ENCODE assay signal across 25 mouse cellular contexts in genomic region chr7:105418106-105418505, GRCm38 (mm10). TPM values are rescaled to one million over a fixed set of nuclear protein-coding genes. Genes with fewer than 3 reads are reported as not detected.
DNase-seq lines count a peak whose midpoint lies in the region; ATAC-seq and TF ChIP-seq lines count a peak whose summit lies in the region.
"Had no signal": no experiment of that assay in that cellular context is flagged by ENCODE, and none has a peak within 500 bp of the region (broad histone marks: within the 10 kb centered on the region; RNA-seq: fewer than 3 reads in every experiment).

No protein-coding gene starts in this region.

- DNase-seq in forebrain, postnatal 0 days = peak; percentile 27
- DNase-seq in forebrain, embryonic 11.5 days (ENCODE audit: low spot score) = no peak
- DNase-seq in hindbrain, postnatal 0 days (ENCODE audit: low spot score) = no peak
- DNase-seq in hindbrain, embryonic 10.5 days (ENCODE audit: low spot score) = no peak
- DNase-seq in midbrain, postnatal 0 days (ENCODE audit: low spot score) = peak; percentile 28
- no peak for DNase-seq in midbrain, embryonic 10.5 days (ENCODE audit: low spot score)
- no peak for DNase-seq in adipocyte (ENCODE audit: low spot score)
- DNase-seq: adrenal gland, postnatal 14 days; cerebellum, adult 2 months; cerebellum, postnatal 10 days; embryo, embryonic 11 days; gastrocnemius, postnatal 14 days; heart, postnatal 36 days had no signal

- H3K9ac ChIP-seq in forebrain, postnatal 0 days = no peak overlapping the region
- no peak overlapping the region for H3K9ac ChIP-seq in forebrain, embryonic 11.5 days (ENCODE audit: low read length)
- H3K9ac ChIP-seq in hindbrain, postnatal 0 days (replicated peaks; ENCODE audit: low read length) = no peak overlapping the region
- no peak overlapping the region for H3K9ac ChIP-seq in midbrain, postnatal 0 days (replicated peaks; ENCODE audit: low read length, poor library complexity, severe bottlenecking)
- H3K9ac ChIP-seq: embryonic facial prominence, embryonic 15.5 days; heart, embryonic 13.5 days; hindbrain, embryonic 13.5 days had no signal

- ATAC-seq in forebrain, postnatal 0 days = peak; percentile 89
- no peak for ATAC-seq in forebrain, embryonic 11.5 days (replicated peaks; ENCODE audit: low FRiP score)
- ATAC-seq in hindbrain, postnatal 0 days = peak; percentile 27; the same call in 1 of the 2 replicates
- ATAC-seq in midbrain, postnatal 0 days (ENCODE audit: low FRiP score) = peak; percentile 68
- ATAC-seq: intestine, embryonic 16.5 days had no signal

- H3K4me1 ChIP-seq in forebrain, postnatal 0 days (ENCODE audit: insufficient read depth) = no peaks in the 10 kb centered on the region
- no peaks in the 10 kb centered on the region for H3K4me1 ChIP-seq in forebrain, embryonic 11.5 days (replicated peaks; ENCODE audit: control insufficient read depth, insufficient read depth, low read length)
- H3K4me1 ChIP-seq in hindbrain, postnatal 0 days (ENCODE audit: insufficient read depth, low read length) = no peaks in the 10 kb centered on the region
- H3K4me1 ChIP-seq in hindbrain, embryonic 10.5 days (replicated peaks) = no peaks in the 10 kb centered on the region
- H3K4me1 ChIP-seq in midbrain, postnatal 0 days (ENCODE audit: insufficient read depth, low read length) = no peaks in the 10 kb centered on the region
- H3K4me1 ChIP-seq in midbrain, embryonic 10.5 days = 0 out of 2 replicates have a peak, but pooled peaks cover 2% of the 10 kb centered on the region
- H3K4me1 ChIP-seq: embryonic facial prominence, embryonic 15.5 days; forebrain, embryonic 10.5 days; hindbrain, embryonic 13.5 days had no signal

- WGBS in forebrain, postnatal 0 days = 69% methylated on average over 5 of the region's 5 CpGs
- 88% methylated on average over 5 of the region's 5 CpGs for WGBS in forebrain, embryonic 11.5 days
- 65% methylated on average over 5 of the region's 5 CpGs for WGBS in hindbrain, postnatal 0 days
- 84% methylated on average over 5 of the region's 5 CpGs for WGBS in hindbrain, embryonic 10.5 days
- WGBS in midbrain, postnatal 0 days = 63% methylated on average over 5 of the region's 5 CpGs
- 87% methylated on average over 5 of the region's 5 CpGs for WGBS in midbrain, embryonic 10.5 days

- no peaks in the 10 kb centered on the region for H3K27me3 ChIP-seq in forebrain, postnatal 0 days (ENCODE audit: insufficient read depth, low read length)
- no peaks in the 10 kb centered on the region for H3K27me3 ChIP-seq in forebrain, embryonic 11.5 days (ENCODE audit: control insufficient read depth, insufficient read depth, low read length)
- H3K27me3 ChIP-seq in hindbrain, postnatal 0 days (ENCODE audit: insufficient read depth, low read length) = no peaks in the 10 kb centered on the region
- H3K27me3 ChIP-seq in hindbrain, embryonic 10.5 days (ENCODE audit: insufficient read depth, poor library complexity, severe bottlenecking) = no peaks in the 10 kb centered on the region
- no peaks in the 10 kb centered on the region for H3K27me3 ChIP-seq in midbrain, postnatal 0 days (ENCODE audit: insufficient read depth, low read length)
- H3K27me3 ChIP-seq in midbrain, embryonic 10.5 days (ENCODE audit: low read depth, poor library complexity, severe bottlenecking) = no peaks in the 10 kb centered on the region; the same call in 1 of the 2 replicates
- H3K27me3 ChIP-seq: embryonic facial prominence, embryonic 15.5 days; hindbrain, embryonic 13.5 days had no signal

- no peaks in the 10 kb centered on the region for H3K36me3 ChIP-seq in forebrain, postnatal 0 days (ENCODE audit: insufficient read depth)
- no peaks in the 10 kb centered on the region for H3K36me3 ChIP-seq in forebrain, embryonic 11.5 days (ENCODE audit: control insufficient read depth, insufficient read depth, low read length)
- no peaks in the 10 kb centered on the region for H3K36me3 ChIP-seq in hindbrain, postnatal 0 days (ENCODE audit: insufficient read depth, low read length)
- H3K36me3 ChIP-seq in hindbrain, embryonic 10.5 days = no peaks in the 10 kb centered on the region
- H3K36me3 ChIP-seq in midbrain, postnatal 0 days (ENCODE audit: insufficient read depth, low read length) = no peaks in the 10 kb centered on the region
- H3K36me3 ChIP-seq in midbrain, embryonic 10.5 days = no peaks in the 10 kb centered on the region
- H3K36me3 ChIP-seq: embryonic facial prominence, embryonic 15.5 days; forebrain, embryonic 10.5 days; heart, embryonic 13.5 days; hindbrain, embryonic 13.5 days had no signal

- H3K9me3 ChIP-seq in forebrain, postnatal 0 days (ENCODE audit: low read length) = no peaks in the 10 kb centered on the region
- H3K9me3 ChIP-seq in forebrain, embryonic 11.5 days (ENCODE audit: control insufficient read depth, low read length) = no peaks in the 10 kb centered on the region
- H3K9me3 ChIP-seq in hindbrain, postnatal 0 days (ENCODE audit: low read length) = no peaks in the 10 kb centered on the region
- no peaks in the 10 kb centered on the region for H3K9me3 ChIP-seq in hindbrain, embryonic 10.5 days
- H3K9me3 ChIP-seq in midbrain, postnatal 0 days (ENCODE audit: low read length) = no peaks in the 10 kb centered on the region
- no peaks in the 10 kb centered on the region for H3K9me3 ChIP-seq in midbrain, embryonic 10.5 days (replicated peaks)
- H3K9me3 ChIP-seq: embryonic facial prominence, embryonic 15.5 days; forebrain, embryonic 10.5 days; heart, embryonic 13.5 days; hindbrain, embryonic 13.5 days had no signal

- no peak overlapping the region for H3K4me3 ChIP-seq in forebrain, postnatal 0 days (ENCODE audit: low read depth, low read length)
- H3K4me3 ChIP-seq in forebrain, embryonic 11.5 days (ENCODE audit: low read depth, low read length) = no peak overlapping the region
- H3K4me3 ChIP-seq in hindbrain, postnatal 0 days (ENCODE audit: low read length) = no peak overlapping the region
- H3K4me3 ChIP-seq in hindbrain, embryonic 10.5 days = no peak overlapping the region
- no peak overlapping the region for H3K4me3 ChIP-seq in midbrain, postnatal 0 days (ENCODE audit: low read depth, low read length)
- H3K4me3 ChIP-seq in midbrain, embryonic 10.5 days = no peak overlapping the region
- H3K4me3 ChIP-seq: embryonic facial prominence, embryonic 15.5 days; erythroblast, embryonic 14.5 days; forebrain, embryonic 10.5 days; heart, embryonic 13.5 days; hindbrain, embryonic 13.5 days had no signal

- H3K4me2 ChIP-seq in forebrain, postnatal 0 days (ENCODE audit: low read depth) = no peak overlapping the region
- no peak overlapping the region for H3K4me2 ChIP-seq in forebrain, embryonic 11.5 days (ENCODE audit: low read depth, low read length, severe bottlenecking)
- no peak overlapping the region for H3K4me2 ChIP-seq in hindbrain, postnatal 0 days (ENCODE audit: low read depth, low read length)
- H3K4me2 ChIP-seq in midbrain, postnatal 0 days (ENCODE audit: low read depth, low read length, poor library complexity, severe bottlenecking) = no peak overlapping the region
- H3K4me2 ChIP-seq: embryonic facial prominence, embryonic 15.5 days; heart, embryonic 13.5 days; hindbrain, embryonic 13.5 days had no signal

- no peak for TF ChIP-seq CTCF in forebrain, postnatal 0 days (IDR thresholded peaks at IDR 0.05; ENCODE audit: low read depth)
- TF ChIP-seq CTCF in hindbrain, postnatal 0 days (IDR thresholded peaks at IDR 0.05; ENCODE audit: low read depth) = no peak
- TF ChIP-seq CTCF in midbrain, postnatal 0 days (IDR thresholded peaks at IDR 0.05) = no peak

- H3K27ac ChIP-seq in forebrain, postnatal 0 days (ENCODE audit: low read depth, low read length) = peak overlapping the region; percentile 31; the same call in 1 of the 2 replicates
- H3K27ac ChIP-seq in forebrain, embryonic 11.5 days (ENCODE audit: low read depth, low read length) = no peak overlapping the region
- no peak overlapping the region for H3K27ac ChIP-seq in hindbrain, postnatal 0 days
- no peak overlapping the region for H3K27ac ChIP-seq in hindbrain, embryonic 10.5 days
- H3K27ac ChIP-seq in midbrain, postnatal 0 days (ENCODE audit: low read depth, low read length) = peak overlapping the region; percentile 57
- H3K27ac ChIP-seq in midbrain, embryonic 10.5 days (replicated peaks) = no peak overlapping the region
- H3K27ac ChIP-seq: embryonic facial prominence, embryonic 15.5 days; forebrain, embryonic 10.5 days; heart, embryonic 13.5 days; hindbrain, embryonic 13.5 days had no signal

RNA-seq across cellular contexts. Expression of gene Cckbr, which starts 7.4 kb away (rescaled TPM):
- 3.5 and 6.2 TPM in 2 replicates for total RNA-seq in forebrain, postnatal 0 days (2014; rRNA removed)
- 3.2 and 5.1 TPM in 2 replicates for polyA plus RNA-seq in forebrain, postnatal 0 days (2015; fragmentation: Nextera tagmentation; extraction: Ambion mirVana)
- polyA plus RNA-seq in forebrain, embryonic 11.5 days (2014; fragmentation: Nextera tagmentation; extraction: Ambion mirVana) = 0.13 and 0.51 TPM in 2 replicates
- 10.7 and 14.2 TPM in 2 replicates for total RNA-seq in hindbrain, postnatal 0 days (2014; rRNA removed)
- 5.3 TPM in 2 replicates for polyA plus RNA-seq in hindbrain, postnatal 0 days (2015; fragmentation: Nextera tagmentation; extraction: Ambion mirVana)
- 0.49 and 0.60 TPM in 2 replicates for polyA plus RNA-seq in hindbrain, embryonic 10.5 days (2016; fragmentation: Nextera tagmentation; extraction: Ambion mirVana)
- total RNA-seq in midbrain, postnatal 0 days (2014; rRNA removed) = 9.9 and 12.0 TPM in 2 replicates
- 6.3 and 7.7 TPM in 2 replicates for polyA plus RNA-seq in midbrain, postnatal 0 days (2015; fragmentation: Nextera tagmentation; extraction: Ambion mirVana)
- 0.20 and 0.27 TPM in 2 replicates for polyA plus RNA-seq in midbrain, embryonic 10.5 days (2016; fragmentation: Nextera tagmentation; extraction: Ambion mirVana)
- total RNA-seq: adrenal gland, adult 18-20 months; adrenal gland, postnatal 14 days; gastrocnemius, postnatal 14 days; heart, postnatal 36 days; MEL had no signal
- polyA plus RNA-seq: C2C12; erythroblast, embryonic 14.5 days; heart, postnatal 0 days had no signal

RNA-seq across cellular contexts. Expression of gene Cnga4, which starts 13.7 kb away (rescaled TPM):
- 0.29 and 0.38 TPM in 2 replicates for total RNA-seq in forebrain, postnatal 0 days (2014; rRNA removed)
- 0.10 and 0.18 TPM in 2 replicates for polyA plus RNA-seq in forebrain, postnatal 0 days (2015; fragmentation: Nextera tagmentation; extraction: Ambion mirVana)
- 0.15 TPM in 1 of 2 replicates, not detected in the other for polyA plus RNA-seq in forebrain, embryonic 11.5 days (2014; fragmentation: Nextera tagmentation; extraction: Ambion mirVana)
- total RNA-seq in hindbrain, postnatal 0 days (2014; rRNA removed) = 0.21 TPM in 1 of 2 replicates, not detected in the other
- polyA plus RNA-seq in hindbrain, postnatal 0 days (2015; fragmentation: Nextera tagmentation; extraction: Ambion mirVana) = 0.08 and 0.14 TPM in 2 replicates
- 0.13 TPM in 1 of 2 replicates, not detected in the other for polyA plus RNA-seq in hindbrain, embryonic 10.5 days (2016; fragmentation: Nextera tagmentation; extraction: Ambion mirVana)
- total RNA-seq in midbrain, postnatal 0 days (2014; rRNA removed) = 0.49 TPM in 1 of 2 replicates, not detected in the other
- 0.21 and 0.26 TPM in 2 replicates for polyA plus RNA-seq in midbrain, postnatal 0 days (2015; fragmentation: Nextera tagmentation; extraction: Ambion mirVana)
- 0.12 TPM in 1 of 2 replicates, not detected in the other for polyA plus RNA-seq in midbrain, embryonic 10.5 days (2016; fragmentation: Nextera tagmentation; extraction: Ambion mirVana)
- total RNA-seq: adrenal gland, adult 18-20 months; adrenal gland, postnatal 14 days; gastrocnemius, postnatal 14 days; heart, postnatal 36 days; MEL had no signal
- polyA plus RNA-seq: C2C12; embryonic facial prominence, embryonic 11.5 days; erythroblast, embryonic 14.5 days; heart, embryonic 13.5 days; heart, postnatal 0 days had no signal

RNA-seq across cellular contexts. Expression of gene Fam160a2, which starts 18.3 kb away (rescaled TPM):
- 28.0 and 42.1 TPM in 2 replicates for total RNA-seq in forebrain, postnatal 0 days (2014; rRNA removed)
- 27.7 and 36.9 TPM in 2 replicates for polyA plus RNA-seq in forebrain, postnatal 0 days (2015; fragmentation: Nextera tagmentation; extraction: Ambion mirVana)
- polyA plus RNA-seq in forebrain, embryonic 11.5 days (2014; fragmentation: Nextera tagmentation; extraction: Ambion mirVana) = 45.0 and 47.4 TPM in 2 replicates
- 48.0 and 48.8 TPM in 2 replicates for total RNA-seq in hindbrain, postnatal 0 days (2014; rRNA removed)
- 30.7 and 33.4 TPM in 2 replicates for polyA plus RNA-seq in hindbrain, postnatal 0 days (2015; fragmentation: Nextera tagmentation; extraction: Ambion mirVana)
- polyA plus RNA-seq in hindbrain, embryonic 10.5 days (2016; fragmentation: Nextera tagmentation; extraction: Ambion mirVana) = 39.9 and 41.6 TPM in 2 replicates
- 33.4 and 35.8 TPM in 2 replicates for total RNA-seq in midbrain, postnatal 0 days (2014; rRNA removed)
- polyA plus RNA-seq in midbrain, postnatal 0 days (2015; fragmentation: Nextera tagmentation; extraction: Ambion mirVana) = 37.3 and 37.6 TPM in 2 replicates
- polyA plus RNA-seq in midbrain, embryonic 10.5 days (2016; fragmentation: Nextera tagmentation; extraction: Ambion mirVana) = 38.6 and 39.3 TPM in 2 replicates

RNA-seq across cellular contexts. Expression of gene Gm5901, which starts 43.3 kb away (rescaled TPM):
- total RNA-seq in forebrain, postnatal 0 days (2014; rRNA removed) = not detected in 2 replicates
- not detected in 2 replicates for polyA plus RNA-seq in forebrain, postnatal 0 days (2015; fragmentation: Nextera tagmentation; extraction: Ambion mirVana)
- polyA plus RNA-seq in forebrain, embryonic 11.5 days (2014; fragmentation: Nextera tagmentation; extraction: Ambion mirVana) = not detected in 2 replicates
- not detected in 2 replicates for total RNA-seq in hindbrain, postnatal 0 days (2014; rRNA removed)
- polyA plus RNA-seq in hindbrain, postnatal 0 days (2015; fragmentation: Nextera tagmentation; extraction: Ambion mirVana) = 0.44 TPM in 1 of 2 replicates, not detected in the other
- polyA plus RNA-seq in hindbrain, embryonic 10.5 days (2016; fragmentation: Nextera tagmentation; extraction: Ambion mirVana) = not detected in 2 replicates
- not detected in 2 replicates for total RNA-seq in midbrain, postnatal 0 days (2014; rRNA removed)
- polyA plus RNA-seq in midbrain, postnatal 0 days (2015; fragmentation: Nextera tagmentation; extraction: Ambion mirVana) = 0.48 and 0.57 TPM in 2 replicates
- polyA plus RNA-seq in midbrain, embryonic 10.5 days (2016; fragmentation: Nextera tagmentation; extraction: Ambion mirVana) = not detected in 2 replicates
- total RNA-seq: adrenal gland, adult 18-20 months; adrenal gland, postnatal 14 days; gastrocnemius, postnatal 14 days; heart, postnatal 36 days had no signal
- polyA plus RNA-seq: C2C12; cerebellum, adult 2 months; embryonic facial prominence, embryonic 11.5 days; embryonic facial prominence, embryonic 15.5 days; erythroblast, embryonic 14.5 days; forebrain, embryonic 10.5 days; heart, embryonic 13.5 days; heart, postnatal 0 days; hindbrain, embryonic 13.5 days; intestine, embryonic 16.5 days had no signal

RNA-seq across cellular contexts. Expression of gene Olfr692, which starts 50.1 kb away (rescaled TPM):
- total RNA-seq in forebrain, postnatal 0 days (2014; rRNA removed) = not detected in 2 replicates
- not detected in 2 replicates for polyA plus RNA-seq in forebrain, postnatal 0 days (2015; fragmentation: Nextera tagmentation; extraction: Ambion mirVana)
- polyA plus RNA-seq in forebrain, embryonic 11.5 days (2014; fragmentation: Nextera tagmentation; extraction: Ambion mirVana) = not detected in 2 replicates
- total RNA-seq in hindbrain, postnatal 0 days (2014; rRNA removed) = not detected in 2 replicates
- not detected in 2 replicates for polyA plus RNA-seq in hindbrain, postnatal 0 days (2015; fragmentation: Nextera tagmentation; extraction: Ambion mirVana)
- polyA plus RNA-seq in hindbrain, embryonic 10.5 days (2016; fragmentation: Nextera tagmentation; extraction: Ambion mirVana) = not detected in 2 replicates
- not detected in 2 replicates for total RNA-seq in midbrain, postnatal 0 days (2014; rRNA removed)
- polyA plus RNA-seq in midbrain, postnatal 0 days (2015; fragmentation: Nextera tagmentation; extraction: Ambion mirVana) = 0.14 TPM in 1 of 2 replicates, not detected in the other
- not detected in 2 replicates for polyA plus RNA-seq in midbrain, embryonic 10.5 days (2016; fragmentation: Nextera tagmentation; extraction: Ambion mirVana)
- total RNA-seq: adrenal gland, adult 18-20 months; adrenal gland, postnatal 14 days; gastrocnemius, postnatal 14 days; heart, postnatal 36 days; MEL had no signal
- polyA plus RNA-seq: C2C12; cerebellum, adult 2 months; embryonic facial prominence, embryonic 11.5 days; erythroblast, embryonic 14.5 days; forebrain, embryonic 10.5 days; gonadal fat pad, adult 2 months; heart, embryonic 13.5 days; heart, postnatal 0 days; hindbrain, embryonic 13.5 days; intestine, embryonic 16.5 days had no signal

Comparison
In these comparisons a context has a peak if more than half of its experiments do, and no peak if none do; other contexts are left out.
1. DNase-seq: peak in forebrain, postnatal 0 days (single experiment) and midbrain, postnatal 0 days (single experiment); none in forebrain, embryonic 11.5 days (single experiment), hindbrain, postnatal 0 days (single experiment), hindbrain, embryonic 10.5 days (single experiment), midbrain, embryonic 10.5 days (single experiment) and adipocyte (single experiment).
2. H3K27ac ChIP-seq: peak in forebrain, postnatal 0 days (single experiment) and midbrain, postnatal 0 days (single experiment); none in forebrain, embryonic 11.5 days (single experiment), hindbrain, postnatal 0 days (single experiment), hindbrain, embryonic 10.5 days (single experiment) and midbrain, embryonic 10.5 days (single experiment).